In genomic region chr10:43220910-43221625, GRCm38 (mm10) we compare ENCODE assay signal across 8 mouse cellular contexts. TPM values are rescaled to one million over a fixed set of nuclear protein-coding genes. Genes with fewer than 3 reads are reported as not detected.
A peak's percentile ranks its signal among the peaks of the same experiment; 100 is the strongest.
DNase-seq lines count a peak whose midpoint lies in the region; ATAC-seq and TF ChIP-seq lines count a peak whose summit lies in the region.

Pdss2 (plus strand) TSS chr10:43221486.

- H3K9ac ChIP-seq in forebrain, embryonic 15.5 days (replicated peaks): peak within 1 kb of the TSS; percentile 98
- peak within 1 kb of the TSS; percentile 89 for H3K9ac ChIP-seq in lung, embryonic 14.5 days

- TF ChIP-seq CTCF in layer of hippocampus, adult 2 months (conservative IDR thresholded peaks at IDR 0.05): peak; percentile 37; the same call in 1 of the 2 replicates
- peak; percentile 23 for TF ChIP-seq CTCF in lung, embryonic 14.5 days (IDR thresholded peaks at IDR 0.05; ENCODE audit: low read depth)
- TF ChIP-seq CTCF in olfactory bulb, adult 2 months (IDR thresholded peaks at IDR 0.05; ENCODE audit: insufficient read depth, low read depth, low read length): peak; percentile 5; the same call in 1 of the 2 replicates
- TF ChIP-seq CTCF in thymus, adult 2 months (IDR thresholded peaks at IDR 0.05; ENCODE audit: borderline replicate concordance, control insufficient read depth, extremely low read depth, insufficient read depth, low read length, poor library complexity): 0 out of 2 replicates have a peak, but pooled peaks have one; percentile 21

- H3K9me3 ChIP-seq in forebrain, embryonic 15.5 days: no peaks in the 10 kb centered on the region
- no peaks in the 10 kb centered on the region for H3K9me3 ChIP-seq in lung, embryonic 14.5 days (ENCODE audit: low read depth, low read length)

- peak within 1 kb of the TSS; percentile 99 for H3K4me2 ChIP-seq in forebrain, embryonic 15.5 days (replicated peaks)
- H3K4me2 ChIP-seq in lung, embryonic 14.5 days: peak within 1 kb of the TSS; percentile 78

- TF ChIP-seq POLR2A in olfactory bulb, adult 2 months (IDR thresholded peaks at IDR 0.05; ENCODE audit: insufficient read depth, low read depth, low read length): peak; percentile 97
- TF ChIP-seq POLR2A in thymus, adult 2 months (IDR thresholded peaks at IDR 0.05; ENCODE audit: control insufficient read depth, extremely low read depth, insufficient read depth, low read length, poor library complexity): peak; percentile 94

- no peaks in the 10 kb centered on the region for H3K27me3 ChIP-seq in forebrain, embryonic 15.5 days
- no peaks in the 10 kb centered on the region for H3K27me3 ChIP-seq in lung, embryonic 14.5 days (ENCODE audit: insufficient read depth, low read length)
- H3K27me3 ChIP-seq in thymus, adult 2 months (ENCODE audit: control insufficient read depth, insufficient read depth, low read length): no peaks in the 10 kb centered on the region

- intact Hi-C loops in heart, postnatal 36 days (cut with DNase I): loop anchor here (2.0 to 5.0 kb wide), 6 partner anchors 48 to 320 kb away; partner anchors contain the start of genes 1700021F05Rik and Bend3

- peak; percentile 98 for ATAC-seq in forebrain, embryonic 15.5 days (replicated peaks)
- ATAC-seq in lung, embryonic 14.5 days (ENCODE audit: insufficient read depth): peak; percentile 98

- under 1% methylated on average over 50 of the region's 50 CpGs for WGBS in forebrain, embryonic 15.5 days
- WGBS in lung, embryonic 14.5 days: under 1% methylated on average over 50 of the region's 50 CpGs
- WGBS in olfactory bulb, adult 2 months: under 1% methylated on average over 50 of the region's 50 CpGs
- under 1% methylated on average over 50 of the region's 50 CpGs for WGBS in thymus, adult 2 months

- H3K4me3 ChIP-seq in forebrain, embryonic 15.5 days: peak within 1 kb of the TSS; percentile 73
- H3K4me3 ChIP-seq in layer of hippocampus, adult 2 months: peak within 1 kb of the TSS; percentile 86
- H3K4me3 ChIP-seq in lung, embryonic 14.5 days (ENCODE audit: low read depth, low read length): peak within 1 kb of the TSS; percentile 90
- H3K4me3 ChIP-seq in olfactory bulb, adult 2 months (ENCODE audit: insufficient read depth, low read depth, low read length): peak within 1 kb of the TSS; percentile 86
- H3K4me3 ChIP-seq in thymus, adult 2 months (ENCODE audit: control insufficient read depth, insufficient read depth, low read length): peak within 1 kb of the TSS; percentile 92

- DNase-seq in ES-CJ7 (ENCODE audit: low read depth, low spot score): peak; percentile 96
- peak; percentile 92 for DNase-seq in cerebellum, adult 11 months
- DNase-seq in heart, postnatal 36 days: peak; percentile 93 to 94
- peak; percentile 92 to 95 for DNase-seq in layer of hippocampus, adult 2 months (ENCODE audit: low spot score in 2 of 2)
- peak; percentile 98 for DNase-seq in lung, embryonic 14.5 days
- peak; percentile 95 for DNase-seq in thymus, adult 2 months

- H3K4me1 ChIP-seq in forebrain, embryonic 15.5 days: peaks cover 17% of the 10 kb centered on the region
- H3K4me1 ChIP-seq in lung, embryonic 14.5 days (ENCODE audit: insufficient read depth): no peaks in the 10 kb centered on the region
- peaks cover 8% of the 10 kb centered on the region; the same call in 1 of the 2 replicates for H3K4me1 ChIP-seq in olfactory bulb, adult 2 months (ENCODE audit: control insufficient read depth, insufficient read depth, low read length)
- H3K4me1 ChIP-seq in thymus, adult 2 months (replicated peaks; ENCODE audit: control insufficient read depth, insufficient read depth, low read length): peaks cover 9% of the 10 kb centered on the region

- no peaks in the 10 kb centered on the region for H3K36me3 ChIP-seq in forebrain, embryonic 15.5 days
- H3K36me3 ChIP-seq in lung, embryonic 14.5 days (ENCODE audit: insufficient read depth): no peaks in the 10 kb centered on the region
- no peaks in the 10 kb centered on the region for H3K36me3 ChIP-seq in thymus, adult 2 months (ENCODE audit: control insufficient read depth, insufficient read depth, low read length)

- H3K27ac ChIP-seq in forebrain, embryonic 15.5 days (replicated peaks): peak within 1 kb of the TSS; percentile 86
- peak within 1 kb of the TSS; percentile 98 for H3K27ac ChIP-seq in layer of hippocampus, adult 2 months
- peak within 1 kb of the TSS; percentile 92 for H3K27ac ChIP-seq in lung, embryonic 14.5 days (ENCODE audit: low read depth)
- H3K27ac ChIP-seq in olfactory bulb, adult 2 months (ENCODE audit: insufficient read depth, low read depth, low read length): peak within 1 kb of the TSS; percentile 99
- H3K27ac ChIP-seq in thymus, adult 2 months (ENCODE audit: control insufficient read depth, insufficient read depth, low read length): peak within 1 kb of the TSS; percentile 38; the same call in 1 of the 2 replicates

RNA-seq across cellular contexts. Expression of gene Pdss2, which starts in this region (rescaled TPM):
- 15.1 and 16.1 TPM in 2 replicates for polyA plus RNA-seq in forebrain, embryonic 15.5 days (2015; fragmentation: Nextera tagmentation; extraction: Ambion mirVana)
- total RNA-seq in heart, postnatal 36 days (2021): 10 to 100 TPM; 28.4 to 32.2 TPM
- 10 to 100 TPM; 17.6 to 17.8 TPM for total RNA-seq in layer of hippocampus, adult 2 months (2021)
- polyA plus RNA-seq in lung, embryonic 14.5 days (2014; fragmentation: Nextera tagmentation; extraction: Ambion mirVana): 10.6 and 11.5 TPM in 2 replicates
- polyA plus RNA-seq in olfactory bulb, adult 2 months (2012; ENCODE audit: insufficient read depth, insufficient read length, low replicate concordance, missing spikeins): not detected in 2 replicates
- 10.5 and 11.5 TPM in 2 replicates for polyA plus RNA-seq in thymus, adult 2 months (2012; rRNA removed)

Comparison
In these comparisons a context has a peak if more than half of its experiments do, and no peak if none do; other contexts are left out.
1. Peak in every context shown above with its lines: DNase-seq, ATAC-seq, H3K4me3 ChIP-seq and H3K27ac ChIP-seq.
2. RNA of gene Pdss2 (polyA plus RNA-seq): 15.1 to 16.1 TPM in forebrain, embryonic 15.5 days, 10.6 to 11.5 TPM in lung, embryonic 14.5 days and 10.5 to 11.5 TPM in thymus, adult 2 months; not detected in olfactory bulb, adult 2 months; every median in the first group is over 10 times any median in the second.
3. H3K27ac ChIP-seq: peak in every context shown above with its lines; median percentile 99 in olfactory bulb, adult 2 months; 98 in layer of hippocampus, adult 2 months; 92 in lung, embryonic 14.5 days; 86 in forebrain, embryonic 15.5 days; 38 in thymus, adult 2 months.